Mouse (Mus musculus) hindbrain, embryonic 12.5 days (tissue): Measurements from ENCODE around the gene Grip1. TPM values are rescaled to one million over a fixed set of nuclear protein-coding genes. Genes with fewer than 3 reads are reported as not detected.

Experiments
- ATAC-seq: fragments of 200-750 bp; cut with Nextera tagmentation; 2 replicates; pipeline ENCODE4 v1.8.0; 2017; ENCODE audit warnings: moderate TSS enrichment; ENCODE audit not compliant: low FRiP score
- H3K27ac ChIP-seq: fragments of 300-500 bp; sonication (generic); 2 replicates; pipeline ENCODE4 v1.5.1; 2016; ENCODE audit warnings: mild to moderate bottlenecking
- H3K27me3 ChIP-seq: fragments of 300-500 bp; sonication (generic); 2 replicates; pipeline ENCODE4 v1.6.1; 2016; ENCODE audit warnings: mild to moderate bottlenecking
- H3K36me3 ChIP-seq: fragments of 300-500 bp; sonication (generic); 2 replicates; pipeline ENCODE4 v1.6.1; 2016; ENCODE audit warnings: mild to moderate bottlenecking
- H3K4me1 ChIP-seq: fragments of 300-500 bp; sonication (generic); 2 replicates; pipeline ENCODE4 v1.6.1; 2016
- H3K4me2 ChIP-seq: fragments of 300-500 bp; sonication (generic); replicated peaks from 2 replicates; pipeline ENCODE4 v1.6.1; 2016; ENCODE audit warnings: mild to moderate bottlenecking
- H3K4me3 ChIP-seq: fragments of 300-500 bp; sonication (generic); 2 replicates; pipeline ENCODE4 v1.5.1; 2016; ENCODE audit warnings: mild to moderate bottlenecking
- H3K9ac ChIP-seq: fragments of 300-500 bp; sonication (generic); 2 replicates; pipeline ENCODE4 v1.6.1; 2016; ENCODE audit warnings: mild to moderate bottlenecking, moderate library complexity
- H3K9me3 ChIP-seq: fragments of 300-500 bp; sonication (generic); replicated peaks from 2 replicates; pipeline ENCODE4 v1.6.1; 2016; ENCODE audit warnings: mild to moderate bottlenecking
- WGBS: fragments of 180-500 bp; shearing (Covaris S2); methylation state at CpG from one replicate; pipeline ENCODE4 v1.1.7; 2016; 5-methylcytosine and 5-hydroxymethylcytosine counted together
- polyA plus RNA-seq: library from polyadenylated mRNA; unstranded; fragments of >200 nt; fragmentation: Nextera tagmentation; extraction: Ambion mirVana; gene quantifications from 2 replicates; pipeline ENCODE4 v1.2.1, GENCODE M21; 2016

The Grip1 gene
- polyA plus RNA-seq, 1 experiment from 2014 or later = 15.7 TPM

GRCm38 (mm10) chr10:119937481-119937880 lies 483.9 kb downstream of the Grip1 start:
- Histone ChIP-seq H3K27me3 (no peaks in the 10 kb centered on the region), H3K27ac (no peak overlapping the region), H3K9me3 (no peaks in the 10 kb centered on the region), H3K4me3 (no peak overlapping the region), H3K9ac (no peak overlapping the region), H3K36me3 (peaks cover 5% of the 10 kb centered on the region; the same call in 1 of the 2 replicates), H3K4me2 (no peak overlapping the region), H3K4me1 (no peaks in the 10 kb centered on the region)
- WGBS = 83% methylated on average over 16 of the region's 16 CpGs
- no peak for ATAC-seq

GRCm38 (mm10) chr10:119943906-119944305 lies 490.3 kb downstream of the Grip1 start:
- peaks cover 11% of the 10 kb centered on the region; the same call in 1 of the 2 replicates for H3K4me1 ChIP-seq
- H3K4me2 ChIP-seq = no peak overlapping the region

GRCm38 (mm10) chr10:119951460-119951859 lies 497.8 kb downstream of the Grip1 start:
- Histone ChIP-seq H3K27ac (no peak overlapping the region), H3K9me3 (no peaks in the 10 kb centered on the region), H3K4me2 (no peak overlapping the region), H3K4me1 (no peaks in the 10 kb centered on the region), H3K36me3 (no peaks in the 10 kb centered on the region), H3K4me3 (no peak overlapping the region), H3K9ac (no peak overlapping the region), H3K27me3 (no peaks in the 10 kb centered on the region)
- WGBS = 88% methylated on average over 6 of the region's 6 CpGs
- ATAC-seq = no peak

More at GRCm38 (mm10) chr10:119943906-119944305, 490.3 kb downstream of the Grip1 start:
- Histone ChIP-seq H3K9ac (no peak overlapping the region), H3K27ac (no peak overlapping the region), H3K36me3 (no peaks in the 10 kb centered on the region), H3K4me3 (no peak overlapping the region), H3K9me3 (no peaks in the 10 kb centered on the region), H3K27me3 (no peaks in the 10 kb centered on the region)
- ATAC-seq = no peak
- WGBS = 72% methylated on average over 8 of the region's 8 CpGs

- Histone ChIP-seq H3K4me2 (no peak overlapping the region), H3K4me3 (no peak overlapping the region), H3K27me3 (no peaks in the 10 kb centered on the region), H3K27ac (no peak overlapping the region), H3K4me1 (peaks cover 3% of the 10 kb centered on the region; the same call in 1 of the 2 replicates), H3K36me3 (no peaks in the 10 kb centered on the region), H3K9me3 (no peaks in the 10 kb centered on the region), H3K9ac (no peak overlapping the region)
- WGBS = 82% methylated on average over 17 of the region's 17 CpGs
- no peak for ATAC-seq
Measured at GRCm38 (mm10) chr10:119957260-119957955, 503.8 kb downstream of the Grip1 start.

- no peak overlapping the region for H3K4me2 ChIP-seq
- no peak for ATAC-seq
- H3K9me3 ChIP-seq = no peaks in the 10 kb centered on the region
- no peak overlapping the region for H3K4me3 ChIP-seq
- peaks cover 3% of the 10 kb centered on the region; the same call in 1 of the 2 replicates for H3K4me1 ChIP-seq
- no peak overlapping the region for H3K27ac ChIP-seq
- H3K9ac ChIP-seq = no peak overlapping the region
- H3K36me3 ChIP-seq = no peaks in the 10 kb centered on the region
- H3K27me3 ChIP-seq = no peaks in the 10 kb centered on the region
- WGBS = 72% methylated on average over 3 of the region's 3 CpGs
Measured at GRCm38 (mm10) chr10:119960915-119961314, 507.3 kb downstream of the Grip1 start.

GRCm38 (mm10) chr10:119966321-119966720 lies 512.7 kb downstream of the Grip1 start:
- 75% methylated on average over 8 of the region's 8 CpGs for WGBS
- no peaks in the 10 kb centered on the region for H3K27me3 ChIP-seq
- H3K4me1 ChIP-seq = no peaks in the 10 kb centered on the region
- H3K4me3 ChIP-seq = no peak overlapping the region
- no peak overlapping the region for H3K9ac ChIP-seq
- ATAC-seq = no peak
- no peak overlapping the region for H3K4me2 ChIP-seq
- H3K27ac ChIP-seq = no peak overlapping the region
- H3K36me3 ChIP-seq = no peaks in the 10 kb centered on the region
- H3K9me3 ChIP-seq = no peaks in the 10 kb centered on the region

- Histone ChIP-seq H3K4me1 (peaks cover 9% of the 10 kb centered on the region; the same call in 1 of the 2 replicates), H3K4me2 (no peak overlapping the region), H3K27me3 (no peaks in the 10 kb centered on the region), H3K4me3 (no peak overlapping the region), H3K36me3 (0 out of 2 replicates have a peak, but pooled peaks cover 3% of the 10 kb centered on the region), H3K9ac (no peak overlapping the region), H3K9me3 (no peaks in the 10 kb centered on the region), H3K27ac (no peak overlapping the region)
- no peak for ATAC-seq
- 52% methylated on average over 8 of the region's 8 CpGs for WGBS
Measured at GRCm38 (mm10) chr10:119979396-119979795, 525.8 kb downstream of the Grip1 start.

- 0 out of 2 replicates have a peak, but pooled peaks have one; percentile 13 for ATAC-seq
- Histone ChIP-seq H3K9me3 (no peaks in the 10 kb centered on the region), H3K4me3 (no peak overlapping the region), H3K9ac (no peak overlapping the region), H3K27me3 (no peaks in the 10 kb centered on the region), H3K27ac (no peak overlapping the region), H3K4me2 (0 out of 2 replicates have a peak overlapping the region, but pooled peaks have one; percentile 11), H3K36me3 (0 out of 2 replicates have a peak, but pooled peaks cover 3% of the 10 kb centered on the region), H3K4me1 (peaks cover 9% of the 10 kb centered on the region; the same call in 1 of the 2 replicates)
- 41% methylated on average over 11 of the region's 11 CpGs for WGBS
Measured at GRCm38 (mm10) chr10:119980032-119980431, 526.4 kb downstream of the Grip1 start.

GRCm38 (mm10) chr10:119984299-119984698 lies 530.7 kb downstream of the Grip1 start:
- Histone ChIP-seq H3K4me3 (no peak overlapping the region), H3K4me1 (peaks cover 9% of the 10 kb centered on the region; the same call in 1 of the 2 replicates), H3K27me3 (no peaks in the 10 kb centered on the region), H3K4me2 (no peak overlapping the region), H3K36me3 (0 out of 2 replicates have a peak, but pooled peaks cover 3% of the 10 kb centered on the region), H3K9me3 (no peaks in the 10 kb centered on the region), H3K27ac (no peak overlapping the region), H3K9ac (no peak overlapping the region)
- 91% methylated on average over 9 of the region's 9 CpGs for WGBS
- no peak for ATAC-seq

- Histone ChIP-seq H3K4me3 (no peak overlapping the region), H3K9me3 (peaks cover 7% of the 10 kb centered on the region; the same call in 1 of the 2 replicates), H3K9ac (no peak overlapping the region), H3K4me2 (no peak overlapping the region), H3K36me3 (0 out of 2 replicates have a peak, but pooled peaks cover 4% of the 10 kb centered on the region), H3K27ac (no peak overlapping the region), H3K27me3 (no peaks in the 10 kb centered on the region), H3K4me1 (no peaks in the 10 kb centered on the region; the same call in 1 of the 2 replicates)
- WGBS = 86% methylated on average over 4 of the region's 4 CpGs
- no peak for ATAC-seq
Measured at GRCm38 (mm10) chr10:119998475-119998874, 544.8 kb downstream of the Grip1 start.

GRCm38 (mm10) chr10:120002149-120002548 lies 548.5 kb downstream of the Grip1 start:
- Histone ChIP-seq H3K27ac (no peak overlapping the region), H3K36me3 (no peaks in the 10 kb centered on the region), H3K4me2 (no peak overlapping the region), H3K4me3 (no peak overlapping the region), H3K4me1 (no peaks in the 10 kb centered on the region; the same call in 1 of the 2 replicates), H3K9me3 (no peaks in the 10 kb centered on the region), H3K27me3 (no peaks in the 10 kb centered on the region), H3K9ac (no peak overlapping the region)
- WGBS = 95% methylated on average over 4 of the region's 4 CpGs
- no peak for ATAC-seq

- no peak overlapping the region for H3K4me2 ChIP-seq
- H3K27me3 ChIP-seq = no peaks in the 10 kb centered on the region
- H3K27ac ChIP-seq = no peak overlapping the region
- no peaks in the 10 kb centered on the region for H3K36me3 ChIP-seq
- H3K4me3 ChIP-seq = no peak overlapping the region
- no peak overlapping the region for H3K9ac ChIP-seq
- no peaks in the 10 kb centered on the region for H3K9me3 ChIP-seq
- ATAC-seq = no peak
- WGBS = 93% methylated on average over 7 of the region's 7 CpGs
- H3K4me1 ChIP-seq = no peaks in the 10 kb centered on the region
Measured at GRCm38 (mm10) chr10:120004096-120004495, 550.5 kb downstream of the Grip1 start.

GRCm38 (mm10) chr10:120005581-120005980 lies 552.0 kb downstream of the Grip1 start:
- ATAC-seq = no peak

More at GRCm38 (mm10) chr10:120005581-120005980, 552.0 kb downstream of the Grip1 start:
- peaks cover 9% of the 10 kb centered on the region for H3K36me3 ChIP-seq
- no peak overlapping the region for H3K9ac ChIP-seq
- H3K9me3 ChIP-seq = no peaks in the 10 kb centered on the region
- WGBS = 89% methylated on average over 5 of the region's 5 CpGs
- H3K4me1 ChIP-seq = no peaks in the 10 kb centered on the region
- no peak overlapping the region for H3K27ac ChIP-seq
- H3K4me3 ChIP-seq = no peak overlapping the region
- no peaks in the 10 kb centered on the region for H3K27me3 ChIP-seq
- no peak overlapping the region for H3K4me2 ChIP-seq
